Mouse (Mus musculus) macrophage (primary cell): ENCODE results near the gene Dusp5. TPM values are rescaled to one million over a fixed set of nuclear protein-coding genes. Genes with fewer than 3 reads are reported as not detected.
"Not testable (repeated sequence)": the region's sequence is repeated elsewhere in the genome, so short reads cannot be mapped to it uniquely, and the experiment has no call there.

ENCODE experiments used
- H3K27ac ChIP-seq: fragments of 350-480 bp; formaldehyde crosslinking; 2 replicates; pipeline ENCODE4 v1.9.0; 2021
- H3K36me3 ChIP-seq: fragments of 350-480 bp; formaldehyde crosslinking; 2 replicates; pipeline ENCODE4 v1.9.0; 2021; ENCODE audit errors: inconsistent target
- H3K4me3 ChIP-seq: fragments of 350-480 bp; formaldehyde crosslinking; 2 replicates; pipeline ENCODE4 v1.9.0; 2021; ENCODE audit errors: inconsistent target
- H3K79me2 ChIP-seq: fragments of 350-480 bp; formaldehyde crosslinking; 2 replicates; pipeline ENCODE4 v1.9.0; 2021; ENCODE audit errors: inconsistent target
- WGBS: methylation state at CpG from one replicate; pipeline ENCODE4 v1.1.7; 2026; ENCODE audit warnings: inconsistent platforms; ENCODE audit not compliant: missing documents; 5-methylcytosine and 5-hydroxymethylcytosine counted together
- polyA plus RNA-seq: library from polyadenylated mRNA; stranded (reverse); fragments of 250-400 nt; gene quantifications from 3 replicates; pipeline ENCODE4 v1.2.4, GENCODE M21; 2018; ENCODE audit warnings: inconsistent platforms

Dusp5 gene
- polyA plus RNA-seq, 1 experiment from 2014 or later = 5.0 TPM

- Histone ChIP-seq H3K79me2 (no peaks in the 10 kb centered on the region), H3K36me3 (no peaks in the 10 kb centered on the region), H3K27ac (no peak overlapping the region), H3K4me3 (no peak overlapping the region)
- WGBS = 70% methylated on average over 3 of the region's 3 CpGs
Observed at GRCm38 (mm10) chr19:53568553-53568952, 39.6 kb downstream of the Dusp5 start.

DNA sequence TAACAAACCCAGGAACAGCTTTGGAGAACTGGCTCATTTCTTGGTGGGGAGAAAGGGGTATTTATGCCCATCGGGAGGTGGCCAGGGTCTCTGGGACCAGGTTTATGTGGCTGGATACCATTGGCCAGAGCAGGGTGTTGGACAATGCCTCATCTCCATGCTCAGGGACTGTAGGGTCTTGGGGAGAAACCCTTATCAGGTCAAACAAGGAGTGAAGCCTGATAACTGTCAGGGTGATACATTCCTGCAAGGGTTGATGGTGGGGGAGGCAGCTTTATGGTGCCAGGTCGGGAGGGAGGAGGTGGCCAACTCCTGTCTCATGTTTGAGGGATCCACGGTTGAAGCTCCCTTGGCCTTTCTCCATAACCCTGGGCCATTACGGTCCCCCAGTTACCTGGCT, 42.1 kb downstream of the Dusp5 start:
- WGBS = 92% methylated on average over 4 of the region's 4 CpGs

DNA sequence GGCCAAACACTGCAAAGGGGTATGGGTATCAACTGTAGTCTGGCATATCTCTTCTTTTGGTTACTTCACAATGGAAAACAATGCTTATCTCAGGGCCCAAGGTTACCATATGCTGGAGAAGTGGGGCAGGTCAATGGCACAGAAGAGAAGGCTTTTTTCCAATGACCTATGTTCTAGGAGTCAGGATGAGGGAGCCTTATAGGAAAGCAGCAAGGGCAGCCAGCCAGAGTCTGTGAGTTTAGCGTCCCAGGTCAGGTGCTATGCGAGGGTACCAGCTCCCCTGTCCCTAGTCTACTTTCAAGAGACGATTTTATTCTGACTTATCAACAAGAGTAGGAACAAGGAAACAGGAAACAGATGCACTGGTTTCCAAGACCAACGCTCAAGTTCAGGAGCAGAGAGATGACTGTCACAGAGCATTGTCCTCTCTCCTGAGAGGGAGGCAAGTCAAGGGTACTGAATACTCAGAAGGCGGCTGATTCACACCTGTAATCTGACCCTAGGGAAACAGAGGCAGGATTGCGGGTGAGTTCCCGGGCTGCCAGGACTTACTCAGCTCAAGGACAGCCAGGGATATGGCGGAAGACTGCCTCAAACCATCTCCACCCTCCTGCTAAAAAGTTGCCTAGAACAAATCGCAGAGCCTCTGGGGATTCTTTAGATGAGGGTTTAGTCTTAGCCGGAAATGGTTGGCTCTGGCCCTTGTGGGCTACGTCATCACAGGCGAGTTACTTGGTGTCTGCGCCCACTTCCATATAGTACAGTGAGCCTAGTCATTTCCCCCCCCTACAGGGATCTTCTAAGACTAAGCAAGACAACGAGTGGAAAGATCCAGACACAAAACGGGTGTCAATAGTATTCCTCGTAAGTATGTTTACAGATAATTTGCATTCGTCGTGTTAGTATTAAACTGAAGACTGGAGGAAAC, 42.9 kb downstream of the Dusp5 start:
- Histone ChIP-seq H3K36me3 (no peaks in the 10 kb centered on the region), H3K4me3 (no peak overlapping the region), H3K27ac (no peak overlapping the region), H3K79me2 (no peaks in the 10 kb centered on the region)
- 45% methylated on average over 18 of the region's 18 CpGs for WGBS

More for the DNA sequence above, 42.1 kb downstream of the Dusp5 start:
- Histone ChIP-seq H3K27ac (no peak overlapping the region), H3K4me3 (no peak overlapping the region), H3K79me2 (no peaks in the 10 kb centered on the region), H3K36me3 (no peaks in the 10 kb centered on the region)

- WGBS = 96% methylated on average over 12 of the region's 12 CpGs
- Histone ChIP-seq H3K4me3 (no peak overlapping the region), H3K27ac (no peak overlapping the region), H3K79me2 (no peaks in the 10 kb centered on the region), H3K36me3 (no peaks in the 10 kb centered on the region)
Observed at GRCm38 (mm10) chr19:53572607-53573006, 43.7 kb downstream of the Dusp5 start.

GRCm38 (mm10) chr19:53573151-53573550, 44.2 kb downstream of the Dusp5 start:
- 92% methylated on average over 3 of the region's 3 CpGs for WGBS
- no peaks in the 10 kb centered on the region for H3K79me2 ChIP-seq

DNA sequence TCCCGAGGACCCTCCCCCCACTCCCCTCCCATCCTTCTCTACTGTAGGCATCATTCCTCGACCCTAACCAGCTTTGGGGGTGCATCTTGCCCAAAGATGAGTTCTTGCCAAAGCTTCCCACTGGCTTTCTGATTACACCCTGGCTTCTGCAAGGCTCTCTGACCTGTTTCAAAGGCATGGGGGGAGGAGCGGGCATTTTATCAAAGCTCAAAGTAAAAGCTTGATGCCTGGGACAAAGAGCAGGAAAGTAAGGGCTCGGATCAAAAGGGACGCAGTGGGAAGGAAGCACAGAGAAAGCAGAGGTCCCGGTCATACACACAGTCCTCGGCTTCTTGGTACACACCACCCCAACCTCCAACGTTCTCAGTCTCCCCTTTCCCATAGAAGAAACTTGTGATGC, 45.2 kb downstream of the Dusp5 start:
- H3K4me3 ChIP-seq = no peak overlapping the region
- H3K79me2 ChIP-seq = no peaks in the 10 kb centered on the region
- 92% methylated on average over 7 of the region's 8 CpGs for WGBS
- H3K27ac ChIP-seq = no peak overlapping the region
- H3K36me3 ChIP-seq = no peaks in the 10 kb centered on the region

More at GRCm38 (mm10) chr19:53573151-53573550, 44.2 kb downstream of the Dusp5 start:
- no peak overlapping the region for H3K27ac ChIP-seq
- H3K36me3 ChIP-seq = no peaks in the 10 kb centered on the region
- H3K4me3 ChIP-seq = no peak overlapping the region

DNA sequence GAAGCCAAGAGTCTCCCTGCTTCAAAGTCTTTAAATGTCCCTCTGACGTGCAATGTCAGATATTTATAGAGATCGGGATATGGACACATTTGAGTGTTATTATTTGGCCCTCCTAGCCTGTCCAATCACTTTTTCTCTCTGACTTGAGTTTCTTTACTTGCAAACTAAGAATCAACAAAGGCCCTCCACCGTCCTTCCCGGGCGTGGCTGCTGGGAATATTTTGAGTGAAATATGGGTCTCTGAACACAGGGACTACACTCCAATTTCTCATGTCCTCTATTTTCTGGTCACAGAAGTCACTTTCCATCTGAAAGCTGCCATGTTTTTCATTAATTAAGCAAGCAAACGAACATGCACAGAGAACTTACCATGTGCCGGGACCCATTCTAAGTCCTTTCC, 45.6 kb downstream of the Dusp5 start:
- 95% methylated on average over 7 of the region's 7 CpGs for WGBS
- no peaks in the 10 kb centered on the region for H3K79me2 ChIP-seq
- H3K27ac ChIP-seq = no peak overlapping the region
- H3K36me3 ChIP-seq = no peaks in the 10 kb centered on the region
- H3K4me3 ChIP-seq = no peak overlapping the region

GRCm38 (mm10) chr19:53575296-53576010, 46.5 kb downstream of the Dusp5 start:
- H3K4me3 ChIP-seq = no peak overlapping the region
- H3K27ac ChIP-seq = no peak overlapping the region
- H3K36me3 ChIP-seq = no peaks in the 10 kb centered on the region
- WGBS = 89% methylated on average over 4 of the region's 4 CpGs
- H3K79me2 ChIP-seq = no peaks in the 10 kb centered on the region

DNA sequence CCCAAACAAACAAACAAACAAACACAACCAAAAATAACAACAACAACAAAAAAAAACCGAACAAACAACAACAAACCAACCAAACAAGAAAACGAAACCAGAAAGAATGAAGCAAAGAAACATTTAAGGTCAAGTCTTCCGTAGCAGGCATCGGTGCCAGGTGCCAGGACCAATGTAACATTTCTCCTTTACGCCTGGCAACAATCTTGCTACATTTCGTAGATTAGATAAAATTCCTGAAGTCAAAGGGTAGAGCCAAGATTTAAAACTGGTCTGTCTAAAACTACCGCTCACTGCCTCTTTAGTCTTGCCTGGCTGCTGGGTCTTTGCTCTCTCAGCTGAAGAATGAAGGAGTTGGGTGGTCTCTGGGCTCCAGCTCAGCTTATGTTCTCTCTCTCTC, 47.2 kb downstream of the Dusp5 start:
- Histone ChIP-seq H3K36me3 (no peaks in the 10 kb centered on the region), H3K4me3 (no peak overlapping the region), H3K27ac (no peak overlapping the region), H3K79me2 (no peaks in the 10 kb centered on the region)
- WGBS = 96% methylated on average over 7 of the region's 7 CpGs

- 94% methylated on average over 11 of the region's 11 CpGs for WGBS
- Histone ChIP-seq H3K36me3 (no peaks in the 10 kb centered on the region), H3K79me2 (no peaks in the 10 kb centered on the region), H3K4me3 (no peak overlapping the region), H3K27ac (no peak overlapping the region)
Observed at GRCm38 (mm10) chr19:53577025-53577800, 48.3 kb downstream of the Dusp5 start.

GRCm38 (mm10) chr19:53578597-53579252, 49.8 kb downstream of the Dusp5 start:
- Histone ChIP-seq H3K4me3 (no peak overlapping the region), H3K27ac (no peak overlapping the region), H3K79me2 (no peaks in the 10 kb centered on the region), H3K36me3 (no peaks in the 10 kb centered on the region)
- WGBS = 21% methylated on average over 8 of the region's 8 CpGs

DNA sequence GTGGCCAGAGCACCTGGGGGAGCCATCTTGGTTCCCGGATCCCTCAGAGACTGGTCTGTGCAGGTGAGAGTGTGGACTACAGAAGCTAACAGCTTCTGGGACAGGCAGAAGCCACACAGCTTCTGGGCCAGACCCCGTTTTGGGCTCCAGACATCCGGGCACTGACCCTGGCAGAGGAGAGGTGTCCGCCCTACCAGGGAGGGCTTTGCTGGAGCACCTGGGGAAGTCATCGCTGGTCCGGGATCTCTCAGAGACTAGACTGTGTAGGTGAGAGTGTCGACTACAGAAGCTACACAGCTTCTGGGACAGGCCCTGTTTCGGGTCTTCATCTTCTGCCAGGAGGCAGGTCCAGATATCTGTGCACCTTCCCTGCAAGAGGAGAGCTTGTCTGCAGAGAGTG, 51.4 kb downstream of the Dusp5 start:
- H3K79me2 ChIP-seq, H3K36me3 ChIP-seq, H3K4me3 ChIP-seq, H3K27ac ChIP-seq: not testable (repeated sequence)
- WGBS = 93% methylated on average over 8 of the region's 8 CpGs

- not testable (repeated sequence) for H3K79me2 ChIP-seq, H3K4me3 ChIP-seq
- WGBS = 94% methylated on average over 3 of the region's 3 CpGs
Observed at GRCm38 (mm10) chr19:53587686-53588085, 58.8 kb downstream of the Dusp5 start.

GRCm38 (mm10) chr19:53588968-53589367, 60.1 kb downstream of the Dusp5 start, which contains the start of gene Nutf2-ps1:
Nutf2-ps1 (minus strand) TSS chr19:53589068.
- 100% methylated on average over 1 of the region's 7 CpGs for WGBS
- not testable (repeated sequence) for H3K4me3 ChIP-seq, H3K79me2 ChIP-seq, H3K36me3 ChIP-seq, H3K27ac ChIP-seq

More at GRCm38 (mm10) chr19:53587686-53588085, 58.8 kb downstream of the Dusp5 start:
- H3K36me3 ChIP-seq, H3K27ac ChIP-seq: not testable (repeated sequence)
